Mouse (Mus musculus) CH12.LX (cell line): ENCODE data around the gene Adam22.

ENCODE experiments used
- BHLHE40 ChIP-seq: IDR thresholded peaks from 2 replicates; pipeline ENCODE4 v1.6.1; 2011; ENCODE audit warnings: mild to moderate bottlenecking, low read depth, low read length, improper control_type of control experiment
- CTCF ChIP-seq, 2 experiments: IDR thresholded peaks in 1 of 2; conservative IDR thresholded peaks in 1 of 2; 2 replicates each; pipeline ENCODE4 v1.5.1; 2011 to 2012; ENCODE audit warnings: low read depth in 2 of 2, low read length in 2 of 2, improper control_type of control experiment in 1 of 2, inconsistent platforms in 1 of 2, mild to moderate bottlenecking in 1 of 2, moderate library complexity in 1 of 2
- MAFK ChIP-seq: IDR thresholded peaks from 2 replicates; pipeline ENCODE4 v1.6.1; 2011; ENCODE audit warnings: low read length, improper control_type of control experiment; ENCODE audit not compliant: insufficient replicate concordance
- MXI1 ChIP-seq: IDR thresholded peaks from 2 replicates; pipeline ENCODE4 v1.6.1; 2011; ENCODE audit warnings: mild to moderate bottlenecking, low read depth, low read length, improper control_type of control experiment
- NELFE ChIP-seq: IDR thresholded peaks from 2 replicates; pipeline ENCODE4 v1.6.1; 2011; ENCODE audit warnings: low read depth, low read length, improper control_type of control experiment
- POLR2A ChIP-seq: IDR thresholded peaks from 2 replicates; pipeline ENCODE4 v1.6.1; 2011; ENCODE audit warnings: low read depth, mild to moderate bottlenecking, improper control_type of control experiment, low read length
- SMC3 ChIP-seq: IDR thresholded peaks from 2 replicates; pipeline ENCODE4 v1.6.1; 2011; ENCODE audit warnings: low read depth, low read length, improper control_type of control experiment
- USF2 ChIP-seq: conservative IDR thresholded peaks from 2 replicates; pipeline ENCODE4 v1.6.1; 2011; ENCODE audit warnings: low read depth, low read length, improper control_type of control experiment
- ZC3H11A ChIP-seq: IDR thresholded peaks from 2 replicates; pipeline ENCODE4 v1.6.1; 2012; ENCODE audit warnings: low read depth, mild to moderate bottlenecking, inconsistent platforms, low read length, improper control_type of control experiment

GRCm38 (mm10) chr5:8397587-8398249 is 29.8 kb upstream of the Adam22 start:
- TF ChIP-seq SMC3 (no peak; the same call in 1 of the 2 replicates), MXI1 (no peak), ZC3H11A (no peak), USF2 (0 out of 2 replicates have a peak, but pooled peaks have one; percentile 11), MAFK (0 out of 2 replicates have a peak, but pooled peaks have one; percentile 45), CTCF (conservative IDR thresholded peaks at IDR 0.05 in 1 of 2, IDR thresholded peaks at IDR 0.05 in 1 of 2; ENCODE audit: low read depth in 2 of 2, low read length in 2 of 2) (no peak), NELFE (no peak), POLR2A (peak; percentile 29; the same call in 1 of the 2 replicates), BHLHE40 (peak; percentile 94)
